Mouse (Mus musculus): ENCODE results near the gene Sprr2j-ps.

Sprr2j-ps gene

DNA sequence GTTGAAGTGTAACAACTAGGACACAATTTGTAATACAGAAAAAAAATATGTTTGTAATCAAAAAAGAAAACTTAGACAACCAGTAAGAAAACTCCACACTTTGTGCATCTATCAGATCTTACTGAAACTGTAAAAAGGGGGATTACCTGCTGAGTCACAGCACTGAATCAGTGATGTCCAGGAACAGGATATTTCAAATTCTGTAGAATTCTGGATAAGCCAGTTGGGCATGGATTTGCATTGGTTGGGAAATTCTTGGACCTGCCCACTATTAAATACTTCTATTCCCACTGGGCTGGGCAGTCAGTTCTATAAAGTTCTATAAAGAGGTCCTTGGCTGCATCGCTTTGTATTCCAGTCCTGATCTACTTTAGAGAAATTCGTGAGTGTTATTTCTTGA lies at the start of gene Sprr2j-ps:
Gene Sprr2j-ps, plus strand, starts transcription at position 301 of the 400 bp plus-strand sequence.
- no peak for DNase-seq

GRCm38 (mm10) chr3:92373613-92374012 lies 44.3 kb upstream of the Sprr2j-ps start:
- no peak for DNase-seq

- DNase-seq, result no peak
Observed at GRCm38 (mm10) chr3:92385385-92385784, 32.5 kb upstream of the Sprr2j-ps start, which contains the start of gene Sprr2h. Sprr2h (plus strand) TSS chr3:92385685.

GRCm38 (mm10) chr3:92394301-92394700 lies 23.6 kb upstream of the Sprr2j-ps start:
- no peak for DNase-seq

DNA sequence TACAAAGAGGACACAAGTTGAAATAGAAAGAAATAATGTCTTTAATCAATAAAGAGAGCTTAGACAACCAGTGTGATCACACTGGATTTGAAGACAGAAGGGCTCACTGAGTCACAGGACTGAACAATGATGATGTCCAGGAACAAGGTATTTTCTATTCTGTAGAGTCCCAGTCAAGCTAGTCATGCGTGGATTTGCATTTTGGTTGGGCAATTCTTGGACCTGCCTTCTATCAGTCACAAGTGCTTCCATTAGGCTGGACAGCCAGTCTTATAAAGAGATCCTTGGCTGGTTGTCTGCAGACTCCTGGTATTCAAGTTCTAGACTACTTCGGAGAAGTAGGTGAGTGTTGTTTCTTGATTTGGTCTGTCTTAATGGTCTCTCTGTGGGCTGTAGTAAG lies 10.2 kb upstream of the Sprr2j-ps start, which contains the start of gene Sprr2i:
Gene Sprr2i, plus strand, starts transcription at position 301 of the 400 bp plus-strand sequence.
- no peak for DNase-seq

DNA sequence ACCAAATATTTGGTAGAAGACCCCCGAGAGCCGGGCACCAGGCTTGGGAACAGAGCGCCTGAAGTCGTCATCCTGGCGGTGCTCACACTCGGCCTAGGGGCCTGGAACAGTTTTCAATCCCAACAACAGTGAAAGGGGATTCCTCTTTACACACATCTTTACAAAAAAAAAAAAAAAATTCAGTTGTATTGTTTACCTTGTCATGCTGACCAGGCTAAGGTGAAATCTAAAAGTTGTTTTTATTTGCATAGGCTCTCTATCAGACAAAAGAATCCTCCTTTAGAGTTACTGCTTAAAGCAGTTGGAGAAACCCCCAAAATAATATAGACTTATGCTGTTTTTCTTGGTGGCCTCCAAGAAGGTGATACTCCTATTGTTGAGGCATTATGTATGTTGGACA lies 11.4 kb downstream of the Sprr2j-ps start, which contains the start of gene Gm9774:
Gene Gm9774, minus strand, starts transcription at position 101 of the 400 bp plus-strand sequence.
- no peak for DNase-seq

DNA sequence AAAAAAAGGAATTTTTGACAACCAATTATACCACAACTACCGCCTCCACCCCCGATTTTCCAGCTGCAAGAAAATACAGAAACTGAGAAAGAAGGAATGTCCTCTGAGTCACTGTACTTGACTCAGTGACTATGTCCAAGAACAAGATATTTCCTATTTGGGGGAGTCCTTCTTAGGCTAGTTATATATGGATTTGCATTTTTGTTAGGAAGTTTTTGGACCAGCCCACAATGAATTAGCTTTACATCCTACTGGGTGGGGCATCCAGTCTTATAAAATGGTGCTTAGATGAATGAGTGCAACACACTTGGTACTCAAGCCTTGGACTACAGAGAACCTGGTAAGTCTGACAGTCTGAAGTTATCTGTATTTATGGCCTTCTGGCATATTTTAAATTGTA lies 14.4 kb downstream of the Sprr2j-ps start, which contains the start of gene Sprr2k:
Gene Sprr2k, plus strand, starts transcription at position 301 of the 400 bp plus-strand sequence.
- no peak for DNase-seq

DNA sequence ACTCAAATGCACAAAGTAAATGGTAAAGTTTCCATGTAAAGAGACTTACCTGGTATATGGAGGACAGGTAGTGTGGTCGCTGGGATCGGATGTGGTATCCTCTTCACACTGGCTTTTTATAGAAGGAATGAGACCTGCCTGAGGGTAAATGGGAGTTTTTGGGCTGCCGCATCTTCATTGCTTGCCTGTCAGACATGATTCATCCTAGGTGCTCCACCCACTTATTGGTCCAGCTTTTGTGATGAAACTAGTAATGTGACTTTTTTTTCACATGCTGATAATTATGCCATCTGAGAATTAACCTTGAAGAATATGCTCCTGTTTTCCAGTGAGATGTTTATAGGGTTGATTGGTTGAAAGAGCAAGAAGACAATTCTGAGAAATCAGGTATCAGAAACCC lies 20.8 kb downstream of the Sprr2j-ps start, which contains the start of gene Sprr1b:
Gene Sprr1b, minus strand, starts transcription at position 101 of the 400 bp plus-strand sequence.
- no peak for DNase-seq

- DNase-seq, result no peak
Observed at GRCm38 (mm10) chr3:92440177-92440576, 22.3 kb downstream of the Sprr2j-ps start.

GRCm38 (mm10) chr3:92455151-92455550 lies 37.3 kb downstream of the Sprr2j-ps start:
- no peak for DNase-seq

- no peak for DNase-seq
Observed at GRCm38 (mm10) chr3:92458620-92459019, 40.7 kb downstream of the Sprr2j-ps start, which contains the start of gene Sprr3. Sprr3 (minus strand) TSS chr3:92458720.

DNA sequence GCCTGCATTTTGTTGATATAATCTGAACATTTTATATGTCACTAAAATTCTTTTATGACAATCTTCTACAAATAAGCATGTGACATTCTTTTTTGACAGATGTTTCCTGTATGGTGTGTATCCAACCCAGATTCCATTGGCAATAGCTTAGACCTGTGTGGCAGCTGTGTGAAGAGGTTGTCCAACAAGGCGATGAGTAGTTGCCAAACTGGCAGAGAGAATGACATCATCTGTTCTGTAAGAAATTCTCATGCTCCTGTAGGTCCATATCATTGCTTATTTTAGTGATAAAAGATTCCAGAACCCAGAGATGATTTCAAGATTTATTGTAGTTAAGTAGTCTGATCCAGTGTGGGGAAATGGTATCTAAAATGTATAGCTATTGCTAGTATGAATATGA lies 48.7 kb downstream of the Sprr2j-ps start:
- no peak for DNase-seq

GRCm38 (mm10) chr3:92467424-92467823 lies 49.5 kb downstream of the Sprr2j-ps start:
- DNase-seq, result no peak

All from cerebellum, adult 11 months (tissue).